Mouse (Mus musculus): ENCODE data around the gene Alkbh7.

DNA sequence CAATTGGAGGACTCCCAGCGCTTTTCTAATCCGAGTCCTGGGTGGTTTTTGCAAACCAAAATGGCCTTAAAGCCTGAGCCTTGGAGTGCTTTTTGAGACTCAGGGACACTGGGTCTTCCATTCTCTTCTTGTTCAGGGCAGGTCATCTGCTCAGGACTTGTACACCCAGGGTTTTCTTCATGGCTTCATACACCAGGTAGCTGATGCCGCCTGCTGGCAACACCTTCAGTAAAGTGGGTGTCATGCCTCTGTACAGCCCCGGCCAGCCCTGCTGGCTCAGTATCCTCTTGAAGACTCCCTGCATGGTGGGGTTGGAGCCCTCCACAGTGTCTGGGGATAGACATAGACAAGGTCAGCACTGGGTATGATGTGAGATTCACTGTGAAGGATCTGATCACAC is 35.7 kb downstream of the Alkbh7 start:
- TF ChIP-seq POLR2A (IDR thresholded peaks at IDR 0.05; ENCODE audit: control insufficient read depth, low read depth, low read length): 0 out of 2 replicates have a peak, but pooled peaks have one; percentile 11
- no peak for TF ChIP-seq CTCF (IDR thresholded peaks at IDR 0.05; ENCODE audit: control insufficient read depth, insufficient read depth, insufficient replicate concordance, low read depth, low read length)

Measured in testis, adult 2 months (tissue).